Mouse (Mus musculus) heart, postnatal 36 days (tissue): ENCODE results near the gene Dram1. TPM values are rescaled to one million over a fixed set of nuclear protein-coding genes. Genes with fewer than 3 reads are reported as not detected.
A peak's percentile ranks its signal among the peaks of the same experiment; 100 is the strongest.

Experiments
- DNase-seq, 2 experiments: peaks; one replicate each; pipeline ENCODE4 v3.0.0; 2021 to 2022
- intact Hi-C: fragments of 180-260 bp; cut with DNase I; formaldehyde crosslinking; loops from one replicate; pipeline ENCODE4 v1.15.1; 2025
- total RNA-seq, 2 experiments: library from RNA; stranded (reverse); gene quantifications; 2 replicates each; pipeline ENCODE4 v1.2.3; 2021

The Dram1 gene
- total RNA-seq, 2 experiments from 2014 or later: 3.0 to 3.9 TPM

DNA sequence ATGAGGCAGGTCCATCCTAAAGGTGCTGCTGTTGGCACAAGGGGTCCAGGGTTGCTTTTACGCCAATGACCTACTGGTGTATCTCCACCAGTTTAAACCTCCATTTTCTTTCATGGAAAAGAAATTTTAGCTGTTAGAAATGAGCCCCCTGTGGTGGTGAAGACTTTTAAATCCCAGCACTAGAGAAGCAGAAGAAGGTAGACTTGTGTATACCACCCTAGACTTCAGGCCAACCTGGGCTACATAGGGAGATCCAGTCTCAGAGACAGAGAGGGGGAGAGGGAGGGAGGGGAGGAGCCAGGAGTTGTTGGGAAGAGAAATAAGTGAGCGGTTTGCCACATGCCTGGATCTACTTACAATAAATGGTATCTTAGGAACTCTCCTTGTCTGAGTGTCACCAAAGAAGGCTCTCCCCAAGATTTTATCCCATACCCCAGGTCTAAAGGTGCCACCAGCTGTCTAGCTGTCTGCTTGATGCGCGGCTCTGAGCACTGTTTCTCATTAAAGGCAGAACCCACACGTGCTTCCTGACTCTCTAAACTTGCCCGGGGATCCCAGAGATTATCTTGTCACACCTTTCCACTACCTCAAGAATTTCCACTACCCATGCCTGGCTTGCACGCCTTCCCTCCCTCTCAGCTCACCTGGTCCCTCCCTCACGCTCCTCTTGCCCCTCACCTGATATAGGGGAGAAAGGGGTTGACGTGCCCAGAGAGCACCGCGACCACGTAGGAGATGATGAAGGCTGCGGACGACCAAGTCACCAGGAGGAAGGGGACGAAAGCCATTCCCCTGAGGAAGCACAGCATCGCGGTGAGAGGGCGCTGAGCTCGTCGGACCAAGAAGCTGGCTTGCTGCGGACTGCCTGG, 22.5 kb downstream of the Dram1 start:
- no peak for DNase-seq
- intact Hi-C loops: no loop called here

DNA sequence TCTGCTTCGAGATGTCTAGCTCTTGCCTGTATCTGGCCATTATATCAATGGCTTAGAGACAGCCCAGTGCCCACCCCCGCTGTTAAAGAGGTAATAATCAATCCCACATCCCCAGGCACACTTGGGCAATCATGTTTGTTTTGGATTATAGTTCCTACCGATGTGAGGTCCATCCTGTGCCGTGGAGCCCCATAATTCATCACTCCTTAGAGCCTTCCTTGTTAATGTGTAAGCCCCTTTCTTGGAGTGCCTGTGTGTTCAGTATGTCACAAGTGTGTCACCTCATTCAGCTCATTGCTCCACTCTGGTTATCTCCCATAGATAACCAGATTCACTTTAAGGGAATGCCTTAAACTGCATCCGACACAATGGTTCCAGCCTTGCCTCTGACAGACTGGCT, 24.3 kb downstream of the Dram1 start:
- intact Hi-C loops: no loop called here
- DNase-seq: no peak

DNA sequence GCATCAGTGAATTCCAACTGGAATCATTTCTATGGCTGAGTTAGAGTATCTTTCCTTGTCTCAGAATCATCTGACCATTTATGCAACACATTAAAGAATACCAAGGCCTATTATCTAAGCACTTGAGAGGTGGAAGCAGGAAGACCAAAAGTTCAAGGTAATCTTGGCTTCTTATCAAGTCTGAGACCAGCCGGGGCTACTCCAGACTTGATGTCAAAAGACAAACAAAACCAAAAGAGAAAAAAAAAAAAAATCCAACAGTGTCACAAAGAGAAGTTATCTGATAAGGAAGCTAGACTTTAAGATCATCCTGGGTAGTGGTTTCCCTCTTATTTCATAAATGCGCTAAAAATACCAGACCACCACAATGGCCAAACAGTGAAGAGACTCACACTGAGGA, 26.3 kb downstream of the Dram1 start:
- intact Hi-C loops: no loop called here
- no peak for DNase-seq

DNA sequence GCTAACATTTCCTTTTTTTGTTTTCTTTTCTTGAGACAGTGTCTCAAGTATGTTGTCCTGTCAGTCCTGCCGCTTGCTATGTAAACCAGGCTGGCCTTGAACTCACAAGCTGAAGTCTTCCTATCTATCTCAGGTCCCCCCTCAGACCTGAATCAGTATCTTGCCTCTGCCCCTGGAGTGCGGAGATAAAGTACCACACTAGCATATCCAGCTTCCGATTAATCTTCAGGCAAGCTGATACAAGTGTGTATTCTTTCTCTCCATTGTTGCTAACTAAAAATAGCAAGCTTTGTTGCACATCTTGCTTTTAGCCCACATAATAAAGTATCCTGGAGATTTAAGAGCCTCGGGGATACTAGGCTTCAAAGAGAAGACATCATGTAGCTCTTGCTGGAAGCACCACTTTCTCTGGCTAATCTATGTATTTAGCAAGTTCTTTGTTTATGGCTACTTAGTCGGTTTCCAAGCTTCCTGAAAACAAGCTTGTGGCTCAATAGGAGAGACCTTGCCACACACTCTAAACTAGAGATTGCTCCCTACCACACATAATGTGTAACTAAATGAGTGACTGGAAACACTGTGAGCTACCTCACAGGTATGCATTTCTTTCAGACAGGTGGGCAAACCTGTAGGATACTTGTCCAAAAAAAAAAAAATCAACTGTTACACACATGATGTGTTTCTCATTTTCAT, 27.3 kb downstream of the Dram1 start:
- intact Hi-C loops: no loop called here
- DNase-seq: no peak

DNA sequence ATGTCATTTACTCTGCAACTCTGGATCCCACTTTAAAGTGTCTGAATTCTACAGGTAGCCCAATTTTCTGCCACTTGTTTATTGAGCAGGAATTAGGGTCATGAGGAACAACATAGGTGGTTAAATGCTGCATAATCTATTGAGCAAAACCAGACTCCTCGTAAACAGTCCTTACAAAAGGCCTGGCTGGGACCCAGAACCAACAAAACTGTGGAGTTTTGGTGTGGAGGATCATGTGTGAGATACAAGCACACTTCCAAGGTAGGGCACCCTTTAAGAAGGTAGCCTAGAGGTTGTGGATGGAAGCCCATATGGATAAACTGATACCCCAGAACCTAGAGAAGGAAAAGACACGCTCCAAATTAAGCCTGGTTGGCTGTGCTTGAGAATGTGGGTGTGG, 28.2 kb downstream of the Dram1 start:
- intact Hi-C loops: no loop called here
- no peak for DNase-seq

DNA sequence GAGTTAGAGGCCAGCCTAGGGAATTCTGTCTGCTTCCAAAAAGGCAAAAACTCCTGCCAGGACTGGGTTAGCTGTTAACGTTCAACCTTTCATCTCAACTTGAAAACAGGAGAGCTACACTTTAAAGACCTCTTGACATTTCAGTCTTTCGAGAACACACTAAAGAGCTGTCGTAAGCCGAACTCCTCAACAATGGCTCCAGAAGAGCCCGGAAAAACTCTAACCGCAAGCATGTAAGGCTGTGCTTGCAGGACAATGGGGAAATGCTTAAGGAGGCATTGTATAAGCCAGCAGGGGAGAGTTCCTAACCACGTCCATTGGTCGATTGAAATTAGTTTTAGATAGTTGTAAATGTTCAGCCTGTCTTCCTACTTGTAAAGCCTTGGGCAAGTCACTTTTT, 29.1 kb downstream of the Dram1 start:
- DNase-seq: no peak
- intact Hi-C loops: no loop called here

DNA sequence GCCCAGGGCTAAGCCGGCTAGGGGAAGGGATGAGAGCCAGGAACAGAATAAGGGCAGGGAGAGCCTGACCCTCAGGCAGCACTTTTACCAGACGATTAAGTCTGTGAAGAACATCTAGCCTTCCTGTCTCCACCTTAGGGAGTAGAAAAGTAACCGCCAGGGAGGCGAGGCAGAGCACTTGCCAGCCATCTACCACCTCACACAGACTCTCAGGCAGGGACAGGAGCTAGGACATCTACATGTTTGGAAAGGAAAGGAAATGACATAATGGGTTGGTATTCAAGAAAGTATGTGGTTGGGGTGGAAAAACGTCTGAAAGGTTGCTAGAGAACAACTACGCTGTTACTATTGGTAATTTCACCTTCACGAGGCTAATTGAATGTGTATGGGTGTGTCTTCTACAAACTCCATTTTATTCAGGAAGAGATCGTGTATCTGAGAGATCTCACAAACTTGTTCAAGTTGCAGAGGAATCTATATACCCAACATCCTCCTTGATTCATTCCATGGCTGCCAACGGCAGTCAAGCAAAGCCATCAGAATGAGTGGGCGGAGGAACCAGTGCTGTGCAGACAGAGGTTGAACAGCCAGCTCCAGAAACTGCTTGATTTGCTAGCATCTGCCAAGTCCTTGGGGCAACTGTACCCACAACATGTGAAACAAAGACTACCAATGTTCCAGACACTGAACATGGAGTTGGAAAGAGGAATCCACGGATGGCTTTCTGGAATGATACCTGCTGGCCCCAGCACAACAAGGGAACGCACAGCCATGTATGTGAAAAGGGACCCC, 32.2 kb downstream of the Dram1 start:
- intact Hi-C loops: no loop called here
- DNase-seq: no peak

DNA sequence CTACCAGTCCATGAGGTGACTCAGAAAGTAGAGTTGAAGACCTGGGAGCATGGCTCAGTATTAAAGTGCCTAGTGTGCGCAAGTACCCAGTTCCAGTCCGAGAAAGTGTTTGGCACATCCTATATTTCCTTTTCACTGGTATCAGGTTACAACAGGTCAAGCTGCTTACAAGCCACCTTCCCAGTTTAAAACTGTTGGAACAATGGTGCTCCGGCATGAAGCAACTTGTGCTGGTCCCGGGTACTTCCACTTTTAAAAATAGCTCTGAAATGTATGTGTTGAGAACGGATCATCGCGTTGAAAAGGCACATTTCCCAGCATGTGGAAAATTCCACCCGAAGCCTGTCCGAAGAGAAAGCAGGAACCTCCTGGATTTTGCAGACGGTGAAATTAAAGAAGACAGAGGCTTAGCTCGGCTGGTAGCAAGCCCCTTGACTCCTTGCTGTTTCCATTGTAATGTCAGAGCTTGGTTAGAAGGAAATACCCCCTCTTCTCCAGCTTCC, 32.9 kb downstream of the Dram1 start:
- DNase-seq: no peak
- intact Hi-C loops: no loop called here

DNA sequence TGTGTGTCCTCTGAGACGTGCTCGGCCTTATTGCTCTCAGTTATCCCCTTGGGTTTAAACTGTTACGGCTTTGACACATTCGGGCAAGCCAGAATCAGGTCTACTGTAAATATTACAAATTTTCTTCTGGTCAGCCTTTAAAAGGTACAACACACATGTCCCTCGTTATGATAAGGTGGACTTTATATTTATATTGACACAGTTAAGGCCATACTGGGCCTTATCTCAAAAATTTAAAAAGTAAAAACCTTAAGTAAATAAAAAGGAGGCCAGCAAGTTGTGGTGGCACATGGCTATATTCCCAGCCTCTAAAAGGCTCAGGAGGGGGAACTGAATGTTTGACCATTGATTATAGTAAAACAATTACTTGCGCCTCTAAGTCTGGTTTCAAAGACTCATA, 37.5 kb downstream of the Dram1 start:
- DNase-seq: no peak
- intact Hi-C loops: no loop called here

DNA sequence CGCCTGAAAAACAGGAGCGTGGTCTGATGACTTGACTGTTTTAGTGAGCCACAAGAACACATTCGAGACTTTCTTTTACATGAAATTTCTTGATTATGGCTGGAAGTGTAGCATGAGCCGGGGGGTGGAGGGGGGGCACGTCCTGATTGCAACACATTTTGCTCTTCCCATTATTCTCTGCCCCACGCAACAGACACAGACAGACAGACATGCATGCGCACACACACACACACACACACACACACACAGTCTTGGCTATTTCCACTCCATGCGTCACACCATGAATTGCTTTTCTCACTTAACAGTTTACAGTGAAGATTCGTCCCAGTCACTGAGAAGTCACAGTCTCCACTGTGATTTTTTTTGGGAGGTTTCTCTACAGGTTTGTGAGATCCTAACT, 38.2 kb downstream of the Dram1 start:
- no peak for DNase-seq
- intact Hi-C loops: no loop called here

DNA sequence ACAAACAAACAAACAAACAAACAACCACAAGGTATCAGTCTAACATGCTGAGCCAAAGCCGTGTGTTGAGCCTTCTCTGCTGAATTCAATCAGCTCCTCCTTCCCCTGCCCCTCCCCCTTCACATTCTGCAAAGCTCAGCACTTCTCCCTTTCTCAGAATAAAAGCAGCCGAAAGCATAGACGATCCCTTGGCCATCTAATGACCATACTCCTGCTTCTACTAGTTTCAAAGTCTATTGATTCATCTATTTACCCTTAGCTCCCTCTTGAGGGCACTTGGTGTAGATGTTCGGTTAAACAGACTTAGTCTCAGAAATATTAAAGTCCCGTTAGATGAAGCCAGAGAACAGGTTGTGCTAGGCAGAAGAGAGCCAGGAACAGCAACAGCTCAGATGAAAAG, 48.2 kb downstream of the Dram1 start:
- DNase-seq: no peak
- intact Hi-C loops: no loop called here

DNA sequence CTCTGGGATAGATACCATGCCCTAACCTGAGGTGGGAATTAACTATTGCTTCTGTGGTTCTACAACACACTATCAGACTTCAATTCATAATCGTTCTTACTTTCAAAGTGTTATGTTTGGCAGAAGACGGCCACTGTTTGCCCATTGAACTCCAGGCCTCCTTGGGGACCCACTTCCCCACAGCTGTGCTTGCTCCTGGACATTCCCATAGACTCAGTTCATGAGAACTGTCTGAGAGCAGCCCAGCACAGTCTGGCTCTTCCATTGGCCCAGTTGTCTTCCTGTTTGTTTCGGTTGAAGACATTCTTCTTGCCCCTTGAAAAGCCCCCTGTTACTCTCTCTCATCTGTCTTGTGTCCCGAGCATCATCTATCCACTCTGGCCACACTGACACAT, 50.8 kb downstream of the Dram1 start:
- DNase-seq: no peak
- intact Hi-C loops: loop anchor here (5.0 kb wide), 3 partner anchors 356 to 1301 kb away; partner anchors contain the start of gene Igf1

DNA sequence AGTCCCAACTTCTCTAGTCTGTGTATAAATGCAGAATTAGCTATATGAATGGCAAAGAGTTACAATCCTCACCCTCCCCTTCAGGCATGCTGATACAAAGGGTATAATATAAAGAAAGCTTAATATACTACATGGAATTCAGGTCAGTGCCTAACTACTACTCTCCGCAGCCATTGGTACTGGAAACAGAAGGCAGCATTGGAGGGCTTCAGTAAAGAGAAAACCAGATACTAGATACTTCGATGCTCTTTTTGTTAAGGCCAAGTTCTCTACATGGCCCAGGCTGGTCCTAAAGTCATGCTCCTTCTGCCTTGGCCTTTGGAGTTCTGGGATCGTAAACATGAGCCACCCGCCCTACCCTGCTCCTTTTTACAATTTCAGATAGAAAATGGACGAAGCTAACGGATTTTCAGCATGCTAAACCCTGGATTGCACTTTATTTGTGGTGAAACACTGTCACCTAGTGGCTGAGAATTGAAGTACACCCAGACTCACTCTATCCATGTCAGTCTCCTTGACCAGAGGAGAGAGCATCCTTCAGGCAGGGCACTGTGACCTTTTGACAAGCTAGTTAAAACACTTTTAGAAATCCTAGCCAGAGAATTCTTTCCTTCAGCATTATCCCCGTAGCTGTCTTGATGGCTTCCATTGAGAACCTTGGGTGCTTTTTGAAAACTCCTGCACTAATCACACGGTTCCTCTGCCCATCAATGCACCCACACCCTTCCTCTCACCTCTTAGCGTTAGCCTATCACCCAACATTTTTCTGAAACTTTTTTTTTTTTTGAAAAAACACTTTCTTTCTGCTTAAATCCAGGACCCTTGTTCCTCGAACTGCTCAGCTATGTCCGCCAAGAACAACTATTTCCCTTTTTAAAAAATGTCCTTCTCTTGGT, 51.5 kb downstream of the Dram1 start:
- intact Hi-C loops: loop anchor here (1.0 to 5.0 kb wide), 6 partner anchors 355 to 1300 kb away; partner anchors contain the start of gene Igf1
- peak; percentile 81 to 84 for DNase-seq

DNA sequence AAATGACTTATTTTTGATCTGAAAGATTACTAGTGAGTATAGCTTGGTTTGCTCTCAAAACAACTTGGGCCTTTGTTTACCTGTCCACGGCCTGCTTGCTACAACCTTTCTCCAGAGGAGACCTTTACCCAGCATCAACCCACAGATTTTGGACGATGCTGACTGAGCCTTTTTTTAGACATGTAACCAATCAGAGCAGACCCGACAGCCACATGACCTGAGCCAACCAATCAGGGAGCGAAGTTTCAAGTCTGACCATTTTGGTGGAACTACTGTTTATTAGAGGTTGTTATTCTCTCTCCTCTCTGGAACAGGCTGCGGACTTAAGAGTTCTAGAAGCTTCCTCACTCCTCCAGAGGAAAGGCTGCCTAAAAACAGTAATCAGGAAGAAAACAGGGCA, 57.1 kb downstream of the Dram1 start:
- DNase-seq: no peak
- intact Hi-C loops: no loop called here

DNA sequence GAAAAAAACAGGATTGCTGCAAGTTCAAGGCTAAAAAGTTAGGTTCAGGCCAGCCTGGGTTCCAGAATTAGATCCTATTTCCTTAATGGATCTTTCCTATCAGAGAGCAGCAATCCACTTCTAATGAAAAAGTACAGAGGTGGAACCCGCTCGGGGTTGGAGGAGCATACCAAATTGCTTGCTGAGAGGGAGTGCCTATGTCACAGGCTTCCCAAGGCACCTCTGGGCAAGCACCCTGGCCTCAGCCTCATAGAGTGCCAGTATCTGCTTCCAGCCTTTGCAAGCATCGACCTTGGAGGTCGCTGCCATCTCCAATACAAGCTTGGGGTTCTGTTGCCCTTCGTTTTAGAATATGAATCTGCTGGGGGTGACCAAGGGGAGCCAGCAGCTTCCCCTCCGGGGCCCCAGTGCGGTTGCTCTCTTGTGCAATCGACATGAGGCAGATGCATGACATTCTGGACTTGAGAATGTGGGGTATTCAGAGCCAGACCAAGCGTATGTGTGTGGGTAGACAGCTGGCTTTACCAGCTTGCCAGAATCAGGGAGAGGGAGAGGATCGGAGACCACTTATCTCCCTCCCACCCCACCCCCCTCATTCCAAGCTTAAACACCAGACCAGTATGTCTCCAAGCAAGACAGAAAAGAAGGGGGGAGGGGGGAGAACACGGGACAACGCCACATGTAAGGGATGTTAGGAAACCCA, 58.0 kb downstream of the Dram1 start:
- intact Hi-C loops: no loop called here
- peak in 1 of 2 experiments; percentile 15 for DNase-seq

DNA sequence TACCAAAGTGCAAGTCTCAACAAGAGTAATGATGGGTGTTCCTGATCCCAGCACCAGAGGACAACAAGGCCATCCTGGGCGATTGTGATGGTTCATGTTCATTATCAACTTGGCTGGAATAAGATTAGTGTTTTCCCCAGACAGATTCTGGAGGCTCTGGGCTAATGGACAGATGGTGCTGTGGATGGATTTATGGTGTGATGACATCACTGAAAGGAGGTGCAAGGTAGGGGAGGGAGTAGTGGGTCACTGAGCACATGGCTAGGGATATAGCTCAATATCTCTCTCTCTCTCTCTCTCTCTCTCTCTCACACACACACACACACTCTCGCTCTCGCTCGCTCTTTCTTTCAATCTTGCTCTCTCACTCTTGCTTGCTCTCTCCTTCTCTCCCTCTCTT, 60.7 kb downstream of the Dram1 start:
- DNase-seq: no peak
- intact Hi-C loops: no loop called here

DNA sequence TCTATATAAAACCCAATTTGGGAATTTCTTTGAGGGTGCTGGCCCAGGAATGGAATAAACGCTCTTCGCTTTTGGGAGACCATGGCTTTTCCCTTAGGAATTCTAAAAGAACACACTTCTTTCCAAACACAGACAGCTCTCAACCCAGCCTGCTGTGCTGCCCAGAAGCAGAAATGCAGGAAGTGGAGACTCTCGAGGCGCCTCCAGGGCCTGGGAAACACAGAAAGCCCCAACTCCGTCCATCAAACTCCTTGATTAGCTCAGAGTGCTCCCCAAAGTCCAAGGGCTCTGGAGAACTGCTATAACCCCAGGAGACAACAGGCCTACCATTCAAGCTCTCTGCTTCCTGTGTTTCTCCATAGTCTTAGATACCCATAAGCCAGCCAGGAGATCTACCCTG, 61.7 kb downstream of the Dram1 start:
- intact Hi-C loops: no loop called here
- DNase-seq: no peak

DNA sequence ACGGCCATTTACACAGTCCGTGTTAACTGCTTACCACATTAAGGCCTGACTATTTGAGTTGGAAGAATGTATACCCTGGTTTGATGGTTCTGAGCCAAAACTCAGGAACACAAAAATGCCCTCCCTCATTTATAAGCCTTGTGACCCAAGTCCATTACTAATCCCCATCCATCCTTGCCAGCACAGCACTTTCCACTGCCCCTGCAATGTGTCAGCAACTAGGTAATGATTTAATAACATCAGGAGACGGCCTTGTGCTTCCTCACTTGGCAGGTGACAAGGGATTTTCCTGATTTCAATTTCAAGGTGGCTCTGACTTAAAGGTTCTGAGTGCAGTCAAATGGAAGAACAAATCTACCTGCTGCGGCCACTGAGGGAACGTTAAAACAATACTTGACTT, 64.0 kb downstream of the Dram1 start:
- DNase-seq: no peak
- intact Hi-C loops: no loop called here

DNA sequence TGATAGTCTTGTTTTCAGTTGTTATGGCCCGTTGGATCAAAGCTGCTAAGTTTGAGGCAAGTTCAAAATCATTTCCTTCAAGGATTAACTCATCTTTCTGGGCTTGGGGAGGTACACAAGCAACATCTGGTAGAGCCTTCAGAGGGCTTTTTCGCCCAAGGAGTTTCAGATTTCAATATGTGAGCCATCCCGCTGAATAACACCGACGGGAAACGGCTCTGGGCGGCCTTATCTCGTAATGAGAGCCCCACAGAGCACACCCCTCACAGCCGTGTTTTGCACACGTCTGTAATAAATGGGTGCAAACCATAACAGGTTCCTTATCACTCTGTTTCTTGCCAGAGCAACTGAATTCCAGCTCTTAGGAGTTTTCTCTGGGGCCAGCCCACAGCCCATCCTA, 69.0 kb downstream of the Dram1 start:
- no peak for DNase-seq
- intact Hi-C loops: loop anchor here (5.0 kb wide), 1 partner anchor 713 kb away; no protein-coding TSS in a partner anchor
